Mouse (Mus musculus) embryonic facial prominence, embryonic 11.5 days (tissue): ENCODE results near the gene Fbrsl1. TPM values are rescaled to one million over a fixed set of nuclear protein-coding genes. Genes with fewer than 3 reads are reported as not detected.
A peak's percentile ranks its signal among the peaks of the same experiment; 100 is the strongest.

Experiments used
- ATAC-seq: fragments of 200-750 bp; cut with Nextera tagmentation; replicated peaks from 2 replicates; pipeline ENCODE4 v1.8.0; 2017; ENCODE audit warnings: low read depth; ENCODE audit not compliant: insufficient number of reproducible peaks, low FRiP score, low TSS enrichment
- DNase-seq: peaks from one replicate; pipeline ENCODE4 v3.0.0-alpha.2; 2015; ENCODE audit warnings: low spot score
- H3K27ac ChIP-seq: fragments of 300-500 bp; sonication (generic); replicated peaks from 2 replicates; pipeline ENCODE4 v1.5.1; 2014; ENCODE audit warnings: mild to moderate bottlenecking, low read depth, low read length, control low read depth
- H3K27me3 ChIP-seq: fragments of 300-500 bp; sonication (generic); 2 replicates; pipeline ENCODE4 v1.6.1; 2014; ENCODE audit warnings: mild to moderate bottlenecking, low read length, moderate library complexity, mixed read lengths; ENCODE audit not compliant: control insufficient read depth, insufficient read depth
- H3K36me3 ChIP-seq: fragments of 300-500 bp; sonication (generic); replicated peaks from 2 replicates; pipeline ENCODE4 v1.6.1; 2014; ENCODE audit warnings: low read depth, mild to moderate bottlenecking, low read length, moderate library complexity, mixed read lengths; ENCODE audit not compliant: control insufficient read depth, insufficient read depth
- H3K4me1 ChIP-seq: fragments of 300-500 bp; sonication (generic); 2 replicates; pipeline ENCODE4 v1.6.1; 2014; ENCODE audit warnings: low read length, mixed read lengths; ENCODE audit not compliant: control insufficient read depth, insufficient read depth
- H3K4me2 ChIP-seq: fragments of 300-500 bp; sonication (generic); 2 replicates; pipeline ENCODE4 v1.6.1; 2014; ENCODE audit warnings: low read depth, mild to moderate bottlenecking, control low read depth, low read length, moderate library complexity
- H3K4me3 ChIP-seq: fragments of 300-500 bp; sonication (generic); 2 replicates; pipeline ENCODE4 v1.5.1; 2014; ENCODE audit warnings: low read depth, low read length, control low read depth
- H3K9ac ChIP-seq: fragments of 300-500 bp; sonication (generic); replicated peaks from 2 replicates; pipeline ENCODE4 v1.6.1; 2014; ENCODE audit warnings: mild to moderate bottlenecking, control low read depth, low read length
- H3K9me3 ChIP-seq: fragments of 300-500 bp; sonication (generic); replicated peaks from 2 replicates; pipeline ENCODE4 v1.6.1; 2016; ENCODE audit warnings: mild to moderate bottlenecking, low read length, inconsistent platforms, mixed read lengths; ENCODE audit not compliant: control insufficient read depth
- WGBS: fragments of 180-500 bp; shearing (Covaris S2); extraction: QIAGEN DNeasy Blood & Tissue Kit; methylation state at CpG from one replicate; pipeline ENCODE4 v1.1.7; 2014; 5-methylcytosine and 5-hydroxymethylcytosine counted together
- polyA plus RNA-seq: library from polyadenylated mRNA; unstranded; fragments of >200 nt; fragmentation: Nextera tagmentation; extraction: Ambion mirVana; gene quantifications from 2 replicates; pipeline ENCODE4 v1.2.1, GENCODE M21; 2014

Fbrsl1 gene
- polyA plus RNA-seq, 1 experiment from 2014 or later, result 14.5 TPM

GRCm38 (mm10) chr5:110486674-110487334 lies 38.5 kb upstream of the Fbrsl1 start:
- no peaks in the 10 kb centered on the region for H3K36me3 ChIP-seq
- ATAC-seq, result peak; percentile 86
- H3K27me3 ChIP-seq, result peaks cover 3% of the 10 kb centered on the region; the same call in 1 of the 2 replicates
- 15% methylated on average over 5 of the region's 5 CpGs for WGBS
- no peaks in the 10 kb centered on the region; the same call in 1 of the 2 replicates for H3K4me1 ChIP-seq
- H3K27ac ChIP-seq, result no peak overlapping the region
- no peak overlapping the region for H3K4me2 ChIP-seq
- peak; percentile 65 for DNase-seq
- H3K9me3 ChIP-seq, result no peaks in the 10 kb centered on the region
- H3K4me3 ChIP-seq, result no peak overlapping the region
- H3K9ac ChIP-seq, result no peak overlapping the region

GRCm38 (mm10) chr5:110484711-110485110 lies 36.4 kb upstream of the Fbrsl1 start:
- no peaks in the 10 kb centered on the region; the same call in 1 of the 2 replicates for H3K4me1 ChIP-seq
- H3K9me3 ChIP-seq, result no peaks in the 10 kb centered on the region
- DNase-seq (no peak), ATAC-seq (no peak)
- no peak overlapping the region for H3K9ac ChIP-seq
- H3K36me3 ChIP-seq, result no peaks in the 10 kb centered on the region
- 77% methylated on average over 3 of the region's 3 CpGs for WGBS
- H3K4me2 ChIP-seq, result no peak overlapping the region
- peaks cover 9% of the 10 kb centered on the region; the same call in 1 of the 2 replicates for H3K27me3 ChIP-seq
- H3K27ac ChIP-seq, result no peak overlapping the region
- H3K4me3 ChIP-seq, result no peak overlapping the region

- no peak overlapping the region for H3K4me2 ChIP-seq
- H3K4me3 ChIP-seq, result no peak overlapping the region
- ATAC-seq (no peak), DNase-seq (no peak)
- H3K36me3 ChIP-seq, result no peaks in the 10 kb centered on the region
- WGBS, result 45% methylated on average over 8 of the region's 8 CpGs
- no peaks in the 10 kb centered on the region for H3K9me3 ChIP-seq
- no peak overlapping the region for H3K27ac ChIP-seq
- no peak overlapping the region for H3K9ac ChIP-seq
- peaks cover 9% of the 10 kb centered on the region; the same call in 1 of the 2 replicates for H3K27me3 ChIP-seq
- no peaks in the 10 kb centered on the region for H3K4me1 ChIP-seq
Observed at GRCm38 (mm10) chr5:110479228-110479627, 30.9 kb upstream of the Fbrsl1 start.

GRCm38 (mm10) chr5:110474156-110474555 lies 25.9 kb upstream of the Fbrsl1 start:
- Histone ChIP-seq H3K4me3 (no peak overlapping the region), H3K27me3 (no peaks in the 10 kb centered on the region), H3K4me2 (no peak overlapping the region), H3K9ac (no peak overlapping the region), H3K27ac (no peak overlapping the region), H3K9me3 (no peaks in the 10 kb centered on the region), H3K4me1 (no peaks in the 10 kb centered on the region), H3K36me3 (no peaks in the 10 kb centered on the region)
- 74% methylated on average over 11 of the region's 11 CpGs for WGBS
- DNase-seq (no peak), ATAC-seq (no peak)

GRCm38 (mm10) chr5:110472834-110473233 lies 24.5 kb upstream of the Fbrsl1 start:
- 10% methylated on average over 1 of the region's 1 CpGs for WGBS

GRCm38 (mm10) chr5:110471981-110472476 lies 23.7 kb upstream of the Fbrsl1 start:
- no peak overlapping the region for H3K4me3 ChIP-seq
- H3K4me1 ChIP-seq, result no peaks in the 10 kb centered on the region
- no peak for ATAC-seq
- no peaks in the 10 kb centered on the region for H3K36me3 ChIP-seq
- no peak overlapping the region for H3K27ac ChIP-seq
- no peaks in the 10 kb centered on the region for H3K27me3 ChIP-seq
- no peak overlapping the region for H3K4me2 ChIP-seq
- no peak for DNase-seq
- no peak overlapping the region for H3K9ac ChIP-seq
- WGBS, result 21% methylated on average over 5 of the region's 5 CpGs
- no peaks in the 10 kb centered on the region for H3K9me3 ChIP-seq

More at GRCm38 (mm10) chr5:110472834-110473233, 24.5 kb upstream of the Fbrsl1 start:
- no peaks in the 10 kb centered on the region for H3K36me3 ChIP-seq
- no peak for ATAC-seq
- no peak overlapping the region for H3K9ac ChIP-seq
- no peak overlapping the region for H3K4me2 ChIP-seq
- no peak overlapping the region for H3K4me3 ChIP-seq
- no peaks in the 10 kb centered on the region for H3K9me3 ChIP-seq
- no peaks in the 10 kb centered on the region for H3K27me3 ChIP-seq
- no peak for DNase-seq
- H3K4me1 ChIP-seq, result no peaks in the 10 kb centered on the region
- H3K27ac ChIP-seq, result no peak overlapping the region

GRCm38 (mm10) chr5:110471285-110471684 lies 23.0 kb upstream of the Fbrsl1 start:
- no peak overlapping the region for H3K9ac ChIP-seq
- H3K4me1 ChIP-seq, result no peaks in the 10 kb centered on the region
- no peaks in the 10 kb centered on the region for H3K36me3 ChIP-seq
- no peak overlapping the region for H3K4me3 ChIP-seq
- ATAC-seq (no peak), DNase-seq (no peak)
- no peak overlapping the region for H3K4me2 ChIP-seq
- no peaks in the 10 kb centered on the region for H3K27me3 ChIP-seq
- no peak overlapping the region for H3K27ac ChIP-seq
- WGBS, result 32% methylated on average over 4 of the region's 4 CpGs
- H3K9me3 ChIP-seq, result no peaks in the 10 kb centered on the region

GRCm38 (mm10) chr5:110469227-110469925 lies 21.1 kb upstream of the Fbrsl1 start:
- DNase-seq, result no peak
- H3K9me3 ChIP-seq, result no peaks in the 10 kb centered on the region

More at GRCm38 (mm10) chr5:110469227-110469925, 21.1 kb upstream of the Fbrsl1 start:
- WGBS, result 73% methylated on average over 8 of the region's 8 CpGs
- Histone ChIP-seq H3K4me3 (no peak overlapping the region), H3K36me3 (no peaks in the 10 kb centered on the region), H3K27ac (no peak overlapping the region), H3K4me1 (no peaks in the 10 kb centered on the region), H3K27me3 (no peaks in the 10 kb centered on the region), H3K9ac (no peak overlapping the region), H3K4me2 (no peak overlapping the region)
- ATAC-seq, result no peak
